Mouse (Mus musculus): ENCODE measurements around the gene Ntf3. TPM values are rescaled to one million over a fixed set of nuclear protein-coding genes. Genes with fewer than 3 reads are reported as not detected.

The Ntf3 gene
- polyA plus RNA-seq, 1 experiment from 2014 or later, result 2.2 TPM

GRCm38 (mm10) chr6:126190218-126190871 is 23.6 kb upstream of the Ntf3 start:
- 84% methylated on average over 10 of the region's 10 CpGs for WGBS

DNA sequence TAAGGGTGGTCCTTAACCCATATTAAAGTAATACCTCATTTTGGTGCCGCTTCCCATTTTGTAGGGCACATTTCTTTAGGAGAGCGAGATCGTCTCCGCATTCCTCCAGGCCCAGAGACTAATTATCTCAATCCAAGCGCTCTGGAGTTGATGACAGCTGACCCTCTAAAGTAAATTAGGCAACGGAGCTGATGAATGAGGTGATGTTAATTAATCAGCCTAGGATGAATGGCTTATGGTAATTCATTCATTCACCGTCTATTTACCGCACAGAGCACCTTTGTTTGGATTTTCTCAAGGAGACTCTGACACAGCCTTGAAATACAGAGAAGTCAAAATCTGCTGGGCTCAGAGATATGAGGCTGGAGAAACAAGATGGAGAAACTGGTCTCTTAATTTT is 20.7 kb upstream of the Ntf3 start:
- DNase-seq (ENCODE audit: low spot score) (no peak), ATAC-seq (no peak)
- no peak overlapping the region for H3K27ac ChIP-seq (ENCODE audit: low read length)
- H3K4me2 ChIP-seq (replicated peaks; ENCODE audit: low read depth, low read length), result no peak overlapping the region
- H3K9ac ChIP-seq (replicated peaks; ENCODE audit: low read depth), result no peak overlapping the region
- no peaks in the 10 kb centered on the region for H3K4me1 ChIP-seq (ENCODE audit: insufficient read depth, low read depth, low read length)
- no peaks in the 10 kb centered on the region for H3K9me3 ChIP-seq (ENCODE audit: low read length)
- TF ChIP-seq CTCF (IDR thresholded peaks at IDR 0.05), result no peak
- no peak for TF ChIP-seq EP300 (IDR thresholded peaks at IDR 0.05)
- WGBS, result 54% methylated on average over 8 of the region's 8 CpGs
- no peaks in the 10 kb centered on the region for H3K27me3 ChIP-seq (replicated peaks; ENCODE audit: insufficient read depth, low read length)
- no peaks in the 10 kb centered on the region for H3K36me3 ChIP-seq (ENCODE audit: insufficient read depth, low read length)
- no peak overlapping the region for H3K4me3 ChIP-seq (ENCODE audit: low read depth, low read length)

More at GRCm38 (mm10) chr6:126190218-126190871, 23.6 kb upstream of the Ntf3 start:
- no peak for ATAC-seq
- Histone ChIP-seq H3K4me2 (replicated peaks; ENCODE audit: low read depth, low read length) (no peak overlapping the region), H3K9ac (replicated peaks; ENCODE audit: low read depth) (no peak overlapping the region), H3K4me3 (ENCODE audit: low read depth, low read length) (no peak overlapping the region), H3K4me1 (ENCODE audit: insufficient read depth, low read depth, low read length) (no peaks in the 10 kb centered on the region), H3K27ac (ENCODE audit: low read length) (no peak overlapping the region), H3K9me3 (ENCODE audit: low read length) (no peaks in the 10 kb centered on the region), H3K27me3 (replicated peaks; ENCODE audit: insufficient read depth, low read length) (no peaks in the 10 kb centered on the region), H3K36me3 (ENCODE audit: insufficient read depth, low read length) (no peaks in the 10 kb centered on the region)
- TF ChIP-seq EP300 (IDR thresholded peaks at IDR 0.05) (no peak), CTCF (IDR thresholded peaks at IDR 0.05) (no peak)
- no peak for DNase-seq (ENCODE audit: low spot score)

GRCm38 (mm10) chr6:126186116-126186515 is 19.4 kb upstream of the Ntf3 start:
- no peak for DNase-seq (ENCODE audit: low spot score)
- no peak for TF ChIP-seq EP300 (IDR thresholded peaks at IDR 0.05)
- Histone ChIP-seq H3K9me3 (ENCODE audit: low read length) (no peaks in the 10 kb centered on the region), H3K4me2 (replicated peaks; ENCODE audit: low read depth, low read length) (no peak overlapping the region), H3K4me1 (ENCODE audit: insufficient read depth, low read depth, low read length) (no peaks in the 10 kb centered on the region), H3K27ac (ENCODE audit: low read length) (no peak overlapping the region), H3K27me3 (replicated peaks; ENCODE audit: insufficient read depth, low read length) (no peaks in the 10 kb centered on the region), H3K4me3 (ENCODE audit: low read depth, low read length) (no peak overlapping the region), H3K36me3 (ENCODE audit: insufficient read depth, low read length) (no peaks in the 10 kb centered on the region), H3K9ac (replicated peaks; ENCODE audit: low read depth) (no peak overlapping the region)
- no peak for ATAC-seq
- WGBS, result 63% methylated on average over 1 of the region's 1 CpGs

GRCm38 (mm10) chr6:126172071-126172470 is 5.4 kb upstream of the Ntf3 start:
- no peak overlapping the region for H3K4me3 ChIP-seq (ENCODE audit: low read depth, low read length)
- 63% methylated on average over 1 of the region's 1 CpGs for WGBS
- TF ChIP-seq CTCF (IDR thresholded peaks at IDR 0.05) (no peak), EP300 (IDR thresholded peaks at IDR 0.05) (no peak)
- H3K9me3 ChIP-seq (ENCODE audit: low read length), result no peaks in the 10 kb centered on the region
- H3K4me1 ChIP-seq (ENCODE audit: insufficient read depth, low read depth, low read length), result 0 out of 2 replicates have a peak, but pooled peaks cover under 1% of the 10 kb centered on the region
- DNase-seq (ENCODE audit: low spot score) (no peak), ATAC-seq (no peak)
- H3K27me3 ChIP-seq (replicated peaks; ENCODE audit: insufficient read depth, low read length), result no peaks in the 10 kb centered on the region
- no peak overlapping the region for H3K9ac ChIP-seq (replicated peaks; ENCODE audit: low read depth)
- H3K4me2 ChIP-seq (replicated peaks; ENCODE audit: low read depth, low read length), result no peak overlapping the region
- H3K27ac ChIP-seq (ENCODE audit: low read length), result no peak overlapping the region
- no peaks in the 10 kb centered on the region for H3K36me3 ChIP-seq (ENCODE audit: insufficient read depth, low read length)

DNA sequence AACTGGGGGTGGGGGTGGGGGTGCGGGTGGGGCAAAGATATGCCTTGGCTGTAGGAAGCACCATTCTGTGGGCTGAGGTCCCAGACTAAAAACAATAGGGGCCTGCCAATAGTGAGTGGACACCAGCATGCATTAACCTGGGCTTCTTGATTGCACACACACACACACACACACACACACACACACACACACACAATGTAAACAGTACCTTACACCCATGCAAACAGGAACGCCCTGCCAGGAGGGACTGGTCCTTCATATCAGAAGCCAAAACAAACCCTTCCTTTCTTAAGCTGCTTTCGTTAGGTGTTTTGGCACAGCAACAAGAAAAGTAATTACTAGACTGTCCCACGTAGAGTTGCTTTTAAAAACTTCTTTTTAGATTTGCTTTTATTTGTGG is 4.1 kb upstream of the Ntf3 start:
- H3K36me3 ChIP-seq (ENCODE audit: insufficient read depth, low read length), result no peaks in the 10 kb centered on the region
- H3K27me3 ChIP-seq (replicated peaks; ENCODE audit: insufficient read depth, low read length), result peaks cover 6% of the 10 kb centered on the region
- H3K4me2 ChIP-seq (replicated peaks; ENCODE audit: low read depth, low read length), result no peak overlapping the region
- H3K9ac ChIP-seq (replicated peaks; ENCODE audit: low read depth), result no peak overlapping the region
- H3K9me3 ChIP-seq (ENCODE audit: low read length), result no peaks in the 10 kb centered on the region
- H3K4me3 ChIP-seq (ENCODE audit: low read depth, low read length), result no peak overlapping the region
- H3K4me1 ChIP-seq (ENCODE audit: insufficient read depth, low read depth, low read length), result peaks cover 8% of the 10 kb centered on the region; the same call in 1 of the 2 replicates
- H3K27ac ChIP-seq (ENCODE audit: low read length), result no peak overlapping the region
- ATAC-seq, result no peak
- no peak for DNase-seq (ENCODE audit: low spot score)
- WGBS, result 56% methylated on average over 4 of the region's 4 CpGs
- TF ChIP-seq CTCF (IDR thresholded peaks at IDR 0.05) (no peak), EP300 (IDR thresholded peaks at IDR 0.05) (no peak)

DNA sequence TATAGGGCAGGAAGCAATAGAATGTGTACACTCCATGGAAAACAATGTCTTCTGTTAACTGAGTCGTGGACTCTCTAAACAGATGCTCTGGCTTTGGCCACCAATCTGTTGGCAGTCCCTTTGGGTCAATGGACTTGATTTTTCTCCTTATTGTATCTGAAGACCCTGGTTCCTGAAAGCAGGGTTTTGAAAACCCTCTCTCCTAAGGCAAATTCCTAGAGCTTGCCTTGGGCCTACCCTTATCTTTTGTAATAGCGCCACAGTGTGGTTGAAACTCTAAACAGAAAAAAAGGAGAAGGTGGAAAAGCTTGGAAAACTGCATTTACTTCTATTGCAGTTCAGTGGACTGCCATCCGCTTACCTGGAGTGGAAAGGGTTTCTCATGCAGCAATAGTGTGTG is 1.0 kb upstream of the Ntf3 start:
- Histone ChIP-seq H3K27ac (ENCODE audit: low read length) (no peak overlapping the region), H3K4me2 (replicated peaks; ENCODE audit: low read depth, low read length) (no peak overlapping the region), H3K9me3 (ENCODE audit: low read length) (no peaks in the 10 kb centered on the region), H3K27me3 (replicated peaks; ENCODE audit: insufficient read depth, low read length) (peaks cover 35% of the 10 kb centered on the region), H3K36me3 (ENCODE audit: insufficient read depth, low read length) (no peaks in the 10 kb centered on the region), H3K4me3 (ENCODE audit: low read depth, low read length) (no peak overlapping the region), H3K9ac (replicated peaks; ENCODE audit: low read depth) (no peak overlapping the region), H3K4me1 (ENCODE audit: insufficient read depth, low read depth, low read length) (peaks cover 24% of the 10 kb centered on the region)
- peak; percentile 75 for DNase-seq (ENCODE audit: low spot score)
- TF ChIP-seq EP300 (IDR thresholded peaks at IDR 0.05) (no peak), CTCF (IDR thresholded peaks at IDR 0.05) (peak; percentile 80)
- 12% methylated on average over 3 of the region's 3 CpGs for WGBS
- no peak for ATAC-seq

GRCm38 (mm10) chr6:126167208-126167590 is 489 bp upstream of the Ntf3 start:
- no peak for DNase-seq (ENCODE audit: low spot score)
- H3K27me3 ChIP-seq (replicated peaks; ENCODE audit: insufficient read depth, low read length), result peaks cover 35% of the 10 kb centered on the region
- no peak overlapping the region for H3K4me2 ChIP-seq (replicated peaks; ENCODE audit: low read depth, low read length)
- no peak overlapping the region for H3K27ac ChIP-seq (ENCODE audit: low read length)
- H3K4me1 ChIP-seq (ENCODE audit: insufficient read depth, low read depth, low read length), result peaks cover 27% of the 10 kb centered on the region
- WGBS, result 6% methylated on average over 6 of the region's 6 CpGs
- H3K36me3 ChIP-seq (ENCODE audit: insufficient read depth, low read length), result no peaks in the 10 kb centered on the region
- TF ChIP-seq CTCF (IDR thresholded peaks at IDR 0.05) (no peak), EP300 (IDR thresholded peaks at IDR 0.05) (no peak)
- no peak for ATAC-seq
- no peak overlapping the region for H3K4me3 ChIP-seq (ENCODE audit: low read depth, low read length)
- no peak overlapping the region for H3K9ac ChIP-seq (replicated peaks; ENCODE audit: low read depth)
- H3K9me3 ChIP-seq (ENCODE audit: low read length), result no peaks in the 10 kb centered on the region

Data from lung, postnatal 0 days (tissue).